Mouse (Mus musculus) lung, adult 2 months (tissue): Measurements from ENCODE around the gene Slc28a3.
A peak's percentile ranks its signal among the peaks of the same experiment; 100 is the strongest.

Source experiments
- CTCF ChIP-seq: fragments of 200-500 bp; IDR thresholded peaks from 2 replicates; pipeline ENCODE4 v1.5.1; 2011; ENCODE audit warnings: mild to moderate bottlenecking, low read length, control low read depth; ENCODE audit not compliant: insufficient read depth
- POLR2A ChIP-seq: fragments of 200-500 bp; IDR thresholded peaks from 2 replicates; pipeline ENCODE4 v1.6.1; 2011; ENCODE audit warnings: low read depth, mild to moderate bottlenecking, control low read depth, low read length, borderline replicate concordance; ENCODE audit errors: extremely low read depth

- peak; percentile 65 for TF ChIP-seq CTCF
- no peak for TF ChIP-seq POLR2A
These were observed 20.0 kb downstream of the Slc28a3 start for GRCm38 (mm10) chr13:58590630-58591029.
